Mouse (Mus musculus) heart, embryonic 14.5 days (tissue): ENCODE results near the gene Mybpc2. TPM values are rescaled to one million over a fixed set of nuclear protein-coding genes. Genes with fewer than 3 reads are reported as not detected.
A peak's percentile ranks its signal among the peaks of the same experiment; 100 is the strongest.

Experiments used
- ATAC-seq: fragments of 200-750 bp; cut with Nextera tagmentation; 2 replicates; pipeline ENCODE4 v1.8.0; 2017; ENCODE audit warnings: low read depth, moderate TSS enrichment; ENCODE audit not compliant: insufficient number of reproducible peaks, insufficient read depth, low FRiP score
- H3K27ac ChIP-seq, 2 experiments: fragments of 200-500 bp in 1 of 2; fragments of 300-500 bp in 1 of 2; sonication (generic) in 1 of 2; replicated peaks in 1 of 2; 2 replicates each; pipeline ENCODE4 v1.5.1; 2012 to 2014; ENCODE audit warnings: low read depth in 2 of 2, low read length in 2 of 2, control low read depth in 1 of 2, mild to moderate bottlenecking in 1 of 2, mixed read lengths in 1 of 2; ENCODE audit not compliant: control insufficient read depth in 1 of 2, insufficient read depth in 1 of 2
- H3K27me3 ChIP-seq: fragments of 300-500 bp; sonication (generic); 2 replicates; pipeline ENCODE4 v1.6.1; 2014; ENCODE audit warnings: mild to moderate bottlenecking, low read length, control low read depth; ENCODE audit not compliant: control insufficient read depth, insufficient read depth
- H3K36me3 ChIP-seq: fragments of 300-500 bp; sonication (generic); 2 replicates; pipeline ENCODE4 v1.6.1; 2014; ENCODE audit warnings: mild to moderate bottlenecking, control low read depth, low read length, mixed read lengths; ENCODE audit not compliant: control insufficient read depth, insufficient read depth
- H3K4me1 ChIP-seq, 2 experiments: fragments of 200-500 bp in 1 of 2; fragments of 300-500 bp in 1 of 2; sonication (generic) in 1 of 2; 2 replicates each; pipeline ENCODE4 v1.6.1; 2012 to 2014; ENCODE audit warnings: low read length in 2 of 2, control low read depth in 1 of 2, mixed read lengths in 1 of 2; ENCODE audit not compliant: control insufficient read depth in 2 of 2, insufficient read depth in 2 of 2
- H3K4me2 ChIP-seq: fragments of 300-500 bp; sonication (generic); 2 replicates; pipeline ENCODE4 v1.6.1; 2014; ENCODE audit warnings: mild to moderate bottlenecking, low read length
- H3K4me3 ChIP-seq, 2 experiments: fragments of 200-500 bp in 1 of 2; fragments of 300-500 bp in 1 of 2; sonication (generic) in 1 of 2; 2 replicates each; pipeline ENCODE4 v1.5.1; 2012 to 2014; ENCODE audit warnings: low read length in 2 of 2, mild to moderate bottlenecking in 2 of 2, control low read depth in 1 of 2, low read depth in 1 of 2, moderate library complexity in 1 of 2; ENCODE audit not compliant: control insufficient read depth in 1 of 2, insufficient read depth in 1 of 2
- H3K9ac ChIP-seq: fragments of 300-500 bp; sonication (generic); 2 replicates; pipeline ENCODE4 v1.6.1; 2014; ENCODE audit warnings: mild to moderate bottlenecking, low read length
- H3K9me3 ChIP-seq: fragments of 300-500 bp; sonication (generic); 2 replicates; pipeline ENCODE4 v1.6.1; 2016; ENCODE audit warnings: low read length, control low read depth; ENCODE audit not compliant: control insufficient read depth
- WGBS: fragments of 180-500 bp; shearing (Covaris S2); extraction: QIAGEN DNeasy Blood & Tissue Kit; methylation state at CpG from one replicate; pipeline ENCODE4 v1.1.7; 2014; 5-methylcytosine and 5-hydroxymethylcytosine counted together
- polyA plus RNA-seq: library from polyadenylated mRNA; unstranded; fragments of >200 nt; fragmentation: Nextera tagmentation; extraction: Ambion mirVana; gene quantifications from 2 replicates; pipeline ENCODE4 v1.2.1, GENCODE M21; 2014

Gene Mybpc2
- polyA plus RNA-seq, 1 experiment from 2014 or later = 2.3 TPM

DNA sequence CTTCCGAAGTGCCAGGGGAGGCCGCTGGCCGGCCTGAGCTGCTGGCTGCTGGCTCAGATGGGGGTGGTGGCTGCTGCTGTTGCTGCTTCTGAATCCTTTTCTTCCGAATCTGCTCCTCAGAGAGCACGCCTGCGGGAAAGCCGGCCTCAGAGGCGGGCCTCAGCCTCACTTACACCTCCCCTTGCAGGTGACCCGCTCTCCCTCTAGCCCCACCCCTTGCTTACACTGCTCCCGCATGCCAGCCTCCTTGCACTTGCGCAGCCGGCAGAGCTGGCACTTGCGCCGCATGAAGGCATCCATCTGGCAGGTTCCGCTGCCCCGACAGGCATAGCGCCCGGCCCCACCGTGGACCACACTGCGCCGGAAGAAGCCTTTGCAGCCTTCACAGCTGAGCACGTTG is 27.3 kb upstream of the Mybpc2 start:
- Histone ChIP-seq H3K4me1 (peaks cover 13 to 21% of the 10 kb centered on the region in 2 experiments; a peak in 3 of 4 replicates), H3K9ac (no peak overlapping the region), H3K27me3 (no peaks in the 10 kb centered on the region), H3K27ac (no peak overlapping the region), H3K9me3 (no peaks in the 10 kb centered on the region), H3K4me2 (no peak overlapping the region), H3K4me3 (no peak overlapping the region), H3K36me3 (peaks cover 32% of the 10 kb centered on the region)
- ATAC-seq = no peak
- WGBS = 82% methylated on average over 22 of the region's 22 CpGs

DNA sequence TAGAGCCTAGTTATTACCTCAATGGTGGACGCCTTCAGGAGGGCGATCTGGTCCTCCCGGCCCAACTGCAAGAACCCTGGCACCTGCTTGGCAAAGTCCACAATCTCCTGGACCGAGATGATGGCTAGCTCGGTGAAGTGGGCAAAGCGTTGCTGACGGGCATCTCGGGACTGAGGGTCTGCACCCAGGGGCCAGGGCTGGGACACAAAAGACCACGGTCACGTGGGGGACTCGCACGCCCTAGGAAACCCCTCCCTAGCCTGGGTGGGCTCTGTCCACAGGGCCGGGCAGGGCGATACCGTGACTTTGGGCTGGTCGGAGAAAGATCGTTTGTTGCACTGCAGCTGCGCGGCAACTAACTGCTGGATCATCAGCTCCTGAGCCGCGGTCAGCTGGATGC is 26.8 kb upstream of the Mybpc2 start:
- Histone ChIP-seq H3K27ac (no peak overlapping the region), H3K9ac (no peak overlapping the region), H3K9me3 (no peaks in the 10 kb centered on the region), H3K27me3 (no peaks in the 10 kb centered on the region), H3K36me3 (peaks cover 32% of the 10 kb centered on the region), H3K4me1 (peaks cover 13 to 21% of the 10 kb centered on the region in 2 experiments; a peak in 3 of 4 replicates), H3K4me3 (no peak overlapping the region), H3K4me2 (no peak overlapping the region)
- no peak for ATAC-seq
- WGBS = 91% methylated on average over 21 of the region's 21 CpGs

DNA sequence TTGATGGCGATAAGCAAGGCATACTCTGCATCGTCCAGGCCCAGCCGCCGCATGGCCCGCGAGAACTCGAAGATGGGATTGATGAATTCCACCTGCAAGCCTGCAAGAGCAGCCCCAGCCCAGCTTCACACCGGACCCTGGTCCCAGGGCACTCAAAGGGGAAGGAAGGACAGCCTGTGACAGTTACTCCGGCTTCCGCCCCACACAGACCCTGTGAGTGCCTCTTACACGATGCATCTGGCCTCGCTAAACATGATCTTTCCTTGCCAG is 25.9 kb upstream of the Mybpc2 start:
- Histone ChIP-seq H3K9me3 (no peaks in the 10 kb centered on the region), H3K27me3 (no peaks in the 10 kb centered on the region), H3K9ac (no peak overlapping the region), H3K4me2 (no peak overlapping the region), H3K4me3 (no peak overlapping the region), H3K4me1 (peaks cover 13 to 21% of the 10 kb centered on the region in 2 experiments; a peak in 3 of 4 replicates), H3K36me3 (peaks cover 32% of the 10 kb centered on the region), H3K27ac (no peak overlapping the region)
- WGBS = 93% methylated on average over 12 of the region's 12 CpGs
- no peak for ATAC-seq

DNA sequence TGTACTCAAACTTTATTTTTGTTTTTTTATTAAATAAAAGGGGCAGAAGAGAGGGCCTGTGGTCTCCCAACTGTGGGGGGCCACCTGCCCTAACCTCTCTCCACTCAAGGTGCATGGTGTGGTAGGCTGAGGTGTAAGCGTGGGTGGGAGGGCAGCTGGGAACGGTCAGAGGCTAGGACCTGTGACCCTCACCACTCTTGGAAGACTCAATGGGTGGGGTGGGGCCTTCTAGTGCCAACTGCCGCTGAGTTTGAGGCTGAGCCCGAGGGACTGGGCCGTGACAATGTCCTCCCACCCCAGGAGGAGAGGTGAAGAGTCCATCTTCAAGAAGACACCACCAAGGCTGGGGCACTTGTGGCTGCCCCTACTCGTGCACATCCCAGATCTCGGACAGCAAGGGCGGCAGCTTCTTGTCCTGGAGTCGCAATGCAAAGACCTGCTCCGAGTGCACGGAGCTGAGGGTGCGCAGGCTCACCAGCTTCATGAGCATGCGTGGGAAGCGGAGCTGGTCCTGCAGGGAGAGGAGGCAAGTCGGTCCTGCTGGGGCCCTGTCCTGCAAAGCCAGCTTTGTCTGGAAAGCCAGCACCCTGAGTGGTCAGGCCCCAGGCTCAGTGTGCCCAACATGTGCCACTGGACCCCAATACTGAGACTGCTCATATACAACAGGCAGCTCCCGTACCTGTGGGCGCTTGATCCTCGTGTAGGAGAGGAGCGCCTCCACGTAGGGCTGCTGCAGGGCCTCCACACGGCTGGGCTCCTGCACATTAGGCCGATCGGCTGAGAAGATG is 25.4 kb upstream of the Mybpc2 start:
- whole genome bisulfite sequencing = 93% methylated on average over 23 of the region's 23 CpGs
- no peak overlapping the region for H3K4me2 ChIP-seq
- ATAC-seq = no peak
- H3K27ac ChIP-seq = no peak overlapping the region
- peaks cover 13 to 21% of the 10 kb centered on the region in 2 experiments; a peak in 3 of 4 replicates for H3K4me1 ChIP-seq
- H3K36me3 ChIP-seq = peaks cover 32% of the 10 kb centered on the region
- H3K9me3 ChIP-seq = no peaks in the 10 kb centered on the region
- no peak overlapping the region for H3K9ac ChIP-seq
- no peak overlapping the region for H3K4me3 ChIP-seq
- H3K27me3 ChIP-seq = no peaks in the 10 kb centered on the region

DNA sequence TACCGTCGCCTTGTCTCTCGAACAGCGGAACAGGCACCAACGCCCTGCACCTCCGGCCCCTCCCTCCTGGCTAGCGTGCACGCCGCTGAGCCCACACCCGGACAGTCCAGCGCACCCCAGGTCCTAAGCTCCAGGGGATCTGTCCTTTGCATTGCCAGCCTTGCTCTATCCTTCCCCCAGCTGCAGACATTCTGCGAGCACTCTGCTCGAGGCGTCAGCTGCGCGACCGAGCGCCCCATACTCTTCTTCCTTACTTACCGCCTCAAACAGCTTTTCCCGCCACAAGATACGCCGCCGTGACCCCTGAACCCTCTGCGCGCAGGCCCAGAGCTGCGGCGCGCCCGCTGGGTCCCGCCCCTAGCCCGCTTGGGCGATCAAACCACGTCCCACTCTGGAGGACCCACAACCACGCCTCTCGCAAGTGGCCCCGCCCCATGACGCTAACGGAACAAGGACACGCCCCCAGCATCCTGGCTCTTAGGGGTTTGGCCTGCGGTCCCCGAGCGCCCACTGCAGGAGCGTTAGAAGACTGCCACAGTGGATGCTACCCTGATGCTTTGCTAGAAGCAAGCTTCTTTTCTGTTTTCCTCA is 24.1 kb upstream of the Mybpc2 start, which contains the start of gene Pold1:
Gene Pold1, minus strand, starts transcription at position 353 of the 591 bp plus-strand sequence.
- under 1% methylated on average over 43 of the region's 43 CpGs for WGBS
- no peaks in the 10 kb centered on the region for H3K27me3 ChIP-seq
- ATAC-seq = peak; percentile 96

DNA sequence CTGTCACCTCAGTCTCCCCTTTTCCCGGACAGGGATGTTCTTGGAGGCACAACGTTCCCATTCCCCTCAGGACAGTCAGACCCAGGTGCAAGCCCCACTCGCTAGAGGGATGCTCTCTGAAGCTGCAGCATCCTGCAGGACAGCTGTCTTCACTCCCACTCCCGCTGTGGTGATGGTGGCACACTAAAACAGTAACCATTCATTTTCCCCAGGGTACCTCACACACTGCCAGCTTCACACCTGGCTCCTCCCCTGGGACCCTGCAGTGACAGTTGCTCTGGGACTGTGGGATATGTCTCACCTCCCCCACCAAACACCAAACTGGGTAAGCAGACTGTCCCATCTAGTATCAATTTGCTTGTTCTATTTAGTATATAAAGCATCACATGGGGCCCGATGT is 23.3 kb upstream of the Mybpc2 start:
- Histone ChIP-seq H3K4me2 (peak overlapping the region; percentile 92), H3K4me1 (peaks cover 8 to 11% of the 10 kb centered on the region in 2 experiments; a peak in 3 of 4 replicates), H3K27me3 (no peaks in the 10 kb centered on the region), H3K9me3 (no peaks in the 10 kb centered on the region), H3K4me3 (peak overlapping the region; percentile 66 to 70), H3K27ac (no peak overlapping the region), H3K36me3 (peaks cover 38% of the 10 kb centered on the region), H3K9ac (peak overlapping the region; percentile 79)
- 22% methylated on average over 5 of the region's 5 CpGs for WGBS
- ATAC-seq = no peak

More for the DNA sequence above, 24.1 kb upstream of the Mybpc2 start, which contains the start of gene Pold1:
- Histone ChIP-seq H3K36me3 (peaks cover 32% of the 10 kb centered on the region), H3K9ac (peak within 1 kb of the TSS; percentile 79), H3K9me3 (no peaks in the 10 kb centered on the region), H3K4me3 (peak within 1 kb of the TSS; percentile 66 to 70), H3K27ac (peak within 1 kb of the TSS; percentile 35 to 66; a peak in 3 of 4 replicates), H3K4me2 (peak within 1 kb of the TSS; percentile 92), H3K4me1 (peaks cover 11 to 18% of the 10 kb centered on the region in 2 experiments; a peak in 3 of 4 replicates)

DNA sequence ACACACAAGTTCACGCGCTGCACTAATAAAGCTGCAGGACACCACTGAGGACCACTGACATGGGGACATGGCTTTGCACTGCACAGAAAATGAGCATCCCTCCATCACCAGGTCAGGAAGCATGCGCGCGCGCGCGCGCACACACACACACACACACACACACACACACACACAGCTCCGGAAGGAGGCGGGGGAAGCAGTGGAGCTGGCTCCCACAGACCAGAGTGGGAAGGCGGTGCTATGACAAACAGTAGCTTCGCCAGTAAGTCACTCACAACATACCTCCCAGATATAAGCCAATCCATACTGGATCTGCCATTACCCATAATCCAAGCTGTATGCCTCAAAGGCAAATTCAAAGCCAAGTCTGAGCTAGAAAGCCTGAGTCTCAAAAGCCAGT is 22.6 kb upstream of the Mybpc2 start:
- H3K27ac ChIP-seq = no peak overlapping the region
- ATAC-seq = no peak
- H3K9ac ChIP-seq = peak overlapping the region; percentile 79
- peaks cover 40% of the 10 kb centered on the region for H3K36me3 ChIP-seq
- H3K4me1 ChIP-seq = peaks cover 8 to 10% of the 10 kb centered on the region in 2 experiments; a peak in 2 of 4 replicates
- H3K9me3 ChIP-seq = no peaks in the 10 kb centered on the region
- WGBS = 95% methylated on average over 13 of the region's 13 CpGs
- peak overlapping the region; percentile 92 for H3K4me2 ChIP-seq
- no peak overlapping the region for H3K4me3 ChIP-seq
- no peaks in the 10 kb centered on the region for H3K27me3 ChIP-seq
